Mouse (Mus musculus): Measurements from ENCODE around the gene Cacng2. TPM values are rescaled to one million over a fixed set of nuclear protein-coding genes. Genes with fewer than 3 reads are reported as not detected.

The Cacng2 gene
- polyA plus RNA-seq, 1 experiment from 2014 or later: 13.6 TPM

DNA sequence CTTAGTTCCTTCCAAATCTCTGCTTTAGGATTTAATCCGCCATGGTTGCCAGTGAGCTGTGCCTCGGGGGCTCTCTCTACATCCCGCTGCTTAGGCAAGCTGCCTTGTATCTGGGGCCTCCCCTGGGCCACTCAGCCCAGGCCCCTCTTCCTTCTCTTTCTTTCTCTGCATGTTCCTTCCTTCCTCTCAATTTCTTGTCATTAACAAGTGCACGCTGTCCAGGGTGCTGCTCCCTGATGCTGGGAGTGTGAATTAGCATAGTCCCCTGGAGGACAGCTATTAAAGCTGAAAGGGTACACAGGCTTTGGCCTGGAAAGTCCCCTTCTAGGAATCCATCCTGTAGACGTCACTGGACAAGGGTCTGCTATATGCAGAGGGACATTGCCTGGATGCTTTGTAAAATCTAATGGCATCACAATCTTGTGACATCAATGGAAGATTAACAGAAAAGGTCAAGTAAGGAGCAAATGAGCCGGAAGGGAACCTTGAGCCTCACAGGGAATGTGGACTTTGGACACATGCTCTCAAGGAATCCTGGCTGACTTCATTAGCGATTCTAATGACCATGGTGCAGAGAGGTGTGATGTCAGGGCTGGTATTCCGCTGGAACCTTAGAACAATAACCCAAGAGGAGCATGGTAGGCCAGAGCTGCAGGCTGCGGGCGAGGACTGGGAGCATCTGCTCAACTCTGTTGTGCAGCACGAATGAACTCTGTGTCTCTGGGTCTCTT lies 33.4 kb upstream of the Cacng2 start:
- H3K9me3 ChIP-seq (replicated peaks; ENCODE audit: control insufficient read depth, low read length, poor library complexity, severe bottlenecking): no peaks in the 10 kb centered on the region
- no peaks in the 10 kb centered on the region for H3K27me3 ChIP-seq (ENCODE audit: control insufficient read depth, insufficient read depth, low read depth, low read length)
- no peak overlapping the region for H3K27ac ChIP-seq (ENCODE audit: low read length)
- no peak overlapping the region for H3K4me2 ChIP-seq (ENCODE audit: low read length)
- no peak for ATAC-seq
- H3K4me3 ChIP-seq (ENCODE audit: low read depth, low read length): no peak overlapping the region
- H3K36me3 ChIP-seq (ENCODE audit: control insufficient read depth, insufficient read depth, low read length): no peaks in the 10 kb centered on the region
- H3K9ac ChIP-seq (ENCODE audit: low read depth, low read length): 0 out of 2 replicates have a peak overlapping the region, but pooled peaks have one; percentile 6
- 37% methylated on average over 11 of the region's 11 CpGs for WGBS
- peaks cover 4% of the 10 kb centered on the region; the same call in 1 of the 2 replicates for H3K4me1 ChIP-seq (ENCODE audit: control insufficient read depth, insufficient read depth, low read length)

DNA sequence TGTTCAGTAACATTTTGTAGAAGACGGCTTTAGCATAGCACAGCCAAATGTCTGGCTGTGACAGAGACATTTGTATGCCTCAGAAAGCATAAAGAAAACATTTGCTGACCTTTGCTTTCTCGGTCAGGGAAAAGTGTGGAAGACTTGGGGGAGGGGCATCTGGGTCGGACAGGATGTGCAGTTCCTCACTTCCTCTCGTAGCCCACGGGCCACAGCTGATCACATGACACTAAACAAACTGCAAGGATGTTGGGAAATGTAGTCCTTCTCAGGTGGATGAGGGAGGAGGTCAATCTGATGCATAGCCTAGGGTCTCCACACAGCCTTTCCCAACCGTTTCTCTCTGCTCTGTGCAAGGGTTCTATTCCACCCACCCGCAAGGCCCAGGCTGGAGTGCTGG lies 28.7 kb upstream of the Cacng2 start:
- Histone ChIP-seq H3K9ac (ENCODE audit: low read depth, low read length) (no peak overlapping the region), H3K4me3 (ENCODE audit: low read depth, low read length) (no peak overlapping the region)

DNA sequence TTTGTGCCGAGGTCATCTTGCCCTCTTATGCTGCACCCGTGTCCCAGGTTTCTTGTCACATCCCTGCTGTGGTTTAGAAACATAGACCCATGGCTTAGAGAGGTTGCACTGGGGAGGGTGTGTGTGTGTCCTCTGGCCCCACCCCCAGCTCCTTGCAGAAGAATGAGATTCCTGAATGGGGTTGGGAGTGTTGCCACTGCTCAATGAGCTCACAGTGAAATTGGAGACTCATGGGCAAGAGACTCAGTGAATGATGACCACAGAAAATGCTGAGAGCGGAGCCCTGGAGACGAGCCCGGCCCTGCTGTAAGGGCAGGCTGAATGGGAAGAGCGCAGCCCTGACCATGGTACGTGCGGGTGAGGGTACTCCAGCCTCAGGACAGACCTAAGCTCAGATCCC lies 20.4 kb upstream of the Cacng2 start:
- 51% methylated on average over 8 of the region's 8 CpGs for WGBS
- 0 out of 2 replicates have a peak, but pooled peaks cover 3% of the 10 kb centered on the region for H3K27me3 ChIP-seq (ENCODE audit: control insufficient read depth, insufficient read depth, low read depth, low read length)

More for the DNA sequence above, 28.7 kb upstream of the Cacng2 start:
- Histone ChIP-seq H3K27ac (ENCODE audit: low read length) (no peak overlapping the region), H3K27me3 (ENCODE audit: control insufficient read depth, insufficient read depth, low read depth, low read length) (0 out of 2 replicates have a peak, but pooled peaks cover 3% of the 10 kb centered on the region), H3K36me3 (ENCODE audit: control insufficient read depth, insufficient read depth, low read length) (no peaks in the 10 kb centered on the region), H3K4me1 (ENCODE audit: control insufficient read depth, insufficient read depth, low read length) (peaks cover 4% of the 10 kb centered on the region; the same call in 1 of the 2 replicates), H3K9me3 (replicated peaks; ENCODE audit: control insufficient read depth, low read length, poor library complexity, severe bottlenecking) (no peaks in the 10 kb centered on the region), H3K4me2 (ENCODE audit: low read length) (no peak overlapping the region)
- ATAC-seq: no peak
- 75% methylated on average over 7 of the region's 7 CpGs for WGBS

DNA sequence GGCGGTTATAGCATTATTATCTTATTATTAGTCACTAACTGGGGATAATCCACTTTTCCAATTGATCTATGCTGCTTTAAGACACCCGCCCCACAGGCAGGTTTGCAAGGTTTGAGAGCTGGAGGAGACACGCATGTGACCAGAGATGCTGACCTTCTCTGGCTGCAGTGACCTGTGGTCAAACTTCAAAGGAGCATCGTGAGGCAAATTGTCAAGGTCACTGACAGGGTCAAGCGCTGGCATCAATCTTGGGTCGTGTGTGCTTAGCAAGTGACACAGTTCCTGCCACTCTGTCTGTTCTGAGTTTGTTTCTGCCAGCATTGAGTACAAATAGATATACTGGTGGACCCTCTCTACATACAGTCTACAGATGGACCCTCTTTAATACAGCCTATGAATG lies 14.8 kb upstream of the Cacng2 start:
- no peaks in the 10 kb centered on the region for H3K36me3 ChIP-seq (ENCODE audit: control insufficient read depth, insufficient read depth, low read length)
- no peak overlapping the region for H3K4me3 ChIP-seq (ENCODE audit: low read depth, low read length)
- no peak overlapping the region for H3K27ac ChIP-seq (ENCODE audit: low read length)
- no peaks in the 10 kb centered on the region for H3K27me3 ChIP-seq (ENCODE audit: control insufficient read depth, insufficient read depth, low read depth, low read length)
- H3K9ac ChIP-seq (ENCODE audit: low read depth, low read length): no peak overlapping the region
- no peaks in the 10 kb centered on the region for H3K9me3 ChIP-seq (replicated peaks; ENCODE audit: control insufficient read depth, low read length, poor library complexity, severe bottlenecking)
- peaks cover 4% of the 10 kb centered on the region; the same call in 1 of the 2 replicates for H3K4me1 ChIP-seq (ENCODE audit: control insufficient read depth, insufficient read depth, low read length)
- WGBS: 31% methylated on average over 6 of the region's 6 CpGs
- no peak overlapping the region for H3K4me2 ChIP-seq (ENCODE audit: low read length)
- ATAC-seq: no peak

More for the DNA sequence above, 20.4 kb upstream of the Cacng2 start:
- Histone ChIP-seq H3K9me3 (replicated peaks; ENCODE audit: control insufficient read depth, low read length, poor library complexity, severe bottlenecking) (no peaks in the 10 kb centered on the region), H3K4me1 (ENCODE audit: control insufficient read depth, insufficient read depth, low read length) (no peaks in the 10 kb centered on the region), H3K4me2 (ENCODE audit: low read length) (no peak overlapping the region), H3K27ac (ENCODE audit: low read length) (no peak overlapping the region), H3K9ac (ENCODE audit: low read depth, low read length) (no peak overlapping the region), H3K36me3 (ENCODE audit: control insufficient read depth, insufficient read depth, low read length) (no peaks in the 10 kb centered on the region), H3K4me3 (ENCODE audit: low read depth, low read length) (no peak overlapping the region)
- ATAC-seq: no peak

DNA sequence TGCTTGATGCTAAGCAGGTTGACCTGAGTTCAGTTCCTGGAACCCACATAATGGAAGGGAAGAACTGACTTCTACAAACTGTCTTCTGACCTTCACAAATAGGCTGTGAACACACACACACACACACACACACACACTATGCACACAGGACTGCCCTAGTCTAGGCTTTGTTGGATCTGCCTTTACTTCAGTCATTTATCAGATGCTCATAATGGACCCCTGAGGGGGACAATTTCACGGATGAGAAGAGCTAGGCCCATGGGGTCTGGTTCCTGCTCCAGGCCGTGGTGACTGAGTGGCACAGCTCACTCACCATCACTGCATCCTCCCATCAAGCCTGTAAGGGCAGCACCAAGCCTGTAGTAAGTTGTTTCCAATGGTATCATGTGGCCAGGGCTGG lies 13.6 kb upstream of the Cacng2 start:
- no peak for ATAC-seq
- H3K9ac ChIP-seq (ENCODE audit: low read depth, low read length): no peak overlapping the region
- no peak overlapping the region for H3K4me3 ChIP-seq (ENCODE audit: low read depth, low read length)
- no peaks in the 10 kb centered on the region for H3K27me3 ChIP-seq (ENCODE audit: control insufficient read depth, insufficient read depth, low read depth, low read length)
- H3K4me2 ChIP-seq (ENCODE audit: low read length): no peak overlapping the region
- peaks cover 4% of the 10 kb centered on the region; the same call in 1 of the 2 replicates for H3K4me1 ChIP-seq (ENCODE audit: control insufficient read depth, insufficient read depth, low read length)
- no peaks in the 10 kb centered on the region for H3K9me3 ChIP-seq (replicated peaks; ENCODE audit: control insufficient read depth, low read length, poor library complexity, severe bottlenecking)
- H3K36me3 ChIP-seq (ENCODE audit: control insufficient read depth, insufficient read depth, low read length): no peaks in the 10 kb centered on the region
- 16% methylated on average over 2 of the region's 2 CpGs for WGBS
- H3K27ac ChIP-seq (ENCODE audit: low read length): no peak overlapping the region

DNA sequence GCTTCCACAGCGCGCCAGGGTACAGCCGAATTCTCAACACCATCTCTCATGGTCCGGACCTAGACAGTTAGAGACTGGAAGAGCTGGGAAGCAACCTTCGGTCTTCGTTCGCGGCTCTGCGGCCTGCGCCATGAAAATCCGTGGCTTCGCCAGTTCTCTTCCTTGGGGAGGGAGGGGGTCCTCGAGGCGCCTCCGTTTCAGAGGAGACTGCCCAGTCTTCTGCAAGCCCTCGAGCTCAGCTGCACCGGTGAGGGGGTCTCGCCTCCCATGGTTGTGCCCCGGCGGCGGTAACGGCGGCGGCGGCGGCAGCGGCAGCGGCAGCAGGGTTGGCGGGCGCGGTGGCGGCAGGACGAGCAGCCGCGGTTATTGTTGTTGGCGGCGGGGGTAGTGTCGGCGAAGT lies 580 bp downstream of the Cacng2 start:
- Histone ChIP-seq H3K9ac (ENCODE audit: low read depth, low read length) (peak overlapping the region; percentile 91), H3K27ac (ENCODE audit: low read length) (peak overlapping the region; percentile 85), H3K4me2 (ENCODE audit: low read length) (peak overlapping the region; percentile 85), H3K4me3 (ENCODE audit: low read depth, low read length) (peak overlapping the region; percentile 77), H3K27me3 (ENCODE audit: control insufficient read depth, insufficient read depth, low read depth, low read length) (no peaks in the 10 kb centered on the region), H3K4me1 (ENCODE audit: control insufficient read depth, insufficient read depth, low read length) (peaks cover 38% of the 10 kb centered on the region), H3K9me3 (replicated peaks; ENCODE audit: control insufficient read depth, low read length, poor library complexity, severe bottlenecking) (no peaks in the 10 kb centered on the region), H3K36me3 (ENCODE audit: control insufficient read depth, insufficient read depth, low read length) (no peaks in the 10 kb centered on the region)
- 2% methylated on average over 39 of the region's 39 CpGs for WGBS
- ATAC-seq: peak; percentile 33

DNA sequence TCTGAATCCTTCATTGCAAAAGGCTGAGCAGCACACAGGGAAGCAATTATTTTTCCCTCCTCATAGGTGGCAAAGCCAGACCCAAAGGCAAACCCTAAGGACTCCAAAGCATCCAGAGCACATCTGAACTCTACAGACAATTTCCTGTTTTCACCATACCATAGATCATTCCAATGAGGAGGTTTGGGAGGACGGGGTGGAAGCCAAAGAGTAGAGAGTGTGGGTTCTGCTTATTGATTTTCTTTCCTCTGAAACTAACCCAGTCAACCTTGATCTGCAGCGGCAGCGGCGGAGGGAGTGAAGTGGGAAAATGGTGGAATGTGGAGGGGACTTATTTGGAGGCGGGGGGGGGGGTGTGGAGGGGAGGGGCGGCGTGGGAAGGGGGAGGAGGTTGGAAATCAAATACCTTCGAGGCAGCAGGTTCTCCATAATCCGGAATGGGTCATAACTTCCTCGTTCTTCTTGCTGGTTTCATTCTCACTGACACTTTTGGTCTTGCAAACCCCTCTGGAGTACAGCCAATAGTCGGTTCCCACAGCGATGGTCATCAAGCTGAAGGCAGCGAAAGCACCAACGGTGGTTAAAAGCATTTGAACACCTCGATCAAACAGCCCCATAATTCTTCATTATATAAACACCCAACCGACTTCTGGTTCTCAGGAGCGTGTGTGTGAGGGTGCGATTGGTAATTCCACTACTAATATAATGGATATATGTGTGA lies 1.4 kb downstream of the Cacng2 start:
- peak overlapping the region; percentile 85 for H3K4me2 ChIP-seq (ENCODE audit: low read length)
- ATAC-seq: no peak
- peak overlapping the region; percentile 1 for H3K27ac ChIP-seq (ENCODE audit: low read length)
- peak overlapping the region; percentile 77 for H3K4me3 ChIP-seq (ENCODE audit: low read depth, low read length)
- WGBS: 43% methylated on average over 16 of the region's 18 CpGs
- no peaks in the 10 kb centered on the region for H3K36me3 ChIP-seq (ENCODE audit: control insufficient read depth, insufficient read depth, low read length)
- no peaks in the 10 kb centered on the region for H3K9me3 ChIP-seq (replicated peaks; ENCODE audit: control insufficient read depth, low read length, poor library complexity, severe bottlenecking)
- no peaks in the 10 kb centered on the region for H3K27me3 ChIP-seq (ENCODE audit: control insufficient read depth, insufficient read depth, low read depth, low read length)
- H3K4me1 ChIP-seq (ENCODE audit: control insufficient read depth, insufficient read depth, low read length): peaks cover 38% of the 10 kb centered on the region
- H3K9ac ChIP-seq (ENCODE audit: low read depth, low read length): peak overlapping the region; percentile 91

DNA sequence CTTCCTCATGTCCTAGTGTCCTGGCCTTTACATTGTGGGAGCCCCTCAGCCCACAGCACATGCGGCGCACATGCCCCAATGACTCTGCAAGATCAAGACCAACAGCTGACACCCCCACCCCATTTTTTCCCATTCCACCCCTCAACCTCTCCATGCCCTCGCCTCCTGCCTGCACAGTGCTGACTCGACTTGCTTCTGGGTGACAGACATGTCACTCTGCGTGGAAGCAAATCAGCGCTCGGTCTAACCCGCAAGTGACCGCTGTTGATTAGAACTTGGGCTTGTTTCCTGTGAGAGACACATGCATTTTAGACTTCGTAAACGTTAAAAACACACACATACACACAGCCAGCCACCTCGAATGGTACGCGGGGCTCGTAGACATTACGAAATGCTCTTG lies 2.1 kb downstream of the Cacng2 start:
- Histone ChIP-seq H3K4me2 (ENCODE audit: low read length) (peak overlapping the region; percentile 85), H3K27ac (ENCODE audit: low read length) (peak overlapping the region; percentile 63; the same call in 1 of the 2 replicates), H3K27me3 (ENCODE audit: control insufficient read depth, insufficient read depth, low read depth, low read length) (no peaks in the 10 kb centered on the region), H3K36me3 (ENCODE audit: control insufficient read depth, insufficient read depth, low read length) (no peaks in the 10 kb centered on the region), H3K9ac (ENCODE audit: low read depth, low read length) (0 out of 2 replicates have a peak overlapping the region, but pooled peaks have one; percentile 10), H3K9me3 (replicated peaks; ENCODE audit: control insufficient read depth, low read length, poor library complexity, severe bottlenecking) (no peaks in the 10 kb centered on the region), H3K4me3 (ENCODE audit: low read depth, low read length) (peak overlapping the region; percentile 77), H3K4me1 (ENCODE audit: control insufficient read depth, insufficient read depth, low read length) (peaks cover 38% of the 10 kb centered on the region)
- 76% methylated on average over 16 of the region's 16 CpGs for WGBS
- no peak for ATAC-seq

DNA sequence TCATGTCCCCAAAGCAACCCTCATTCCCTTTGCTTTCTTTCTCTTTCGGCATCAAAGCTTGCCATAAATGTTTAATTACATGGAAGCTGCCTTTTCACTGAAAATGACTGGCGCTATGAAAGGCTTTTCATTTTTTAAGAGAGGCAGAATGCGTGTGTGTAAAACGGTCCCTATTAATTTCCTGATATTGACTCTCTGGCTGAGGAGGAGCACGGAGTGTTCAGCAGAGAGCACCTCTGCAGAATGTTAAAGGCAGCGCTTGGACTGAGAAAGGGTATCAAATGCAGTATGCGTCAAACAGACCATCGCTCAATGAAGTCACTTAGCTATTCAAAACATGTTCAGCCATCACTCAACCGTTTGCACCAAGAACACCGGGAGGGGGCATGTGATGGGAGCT lies 2.9 kb downstream of the Cacng2 start:
- 0 out of 2 replicates have a peak, but pooled peaks have one; percentile 28 for ATAC-seq
- Histone ChIP-seq H3K27me3 (ENCODE audit: control insufficient read depth, insufficient read depth, low read depth, low read length) (no peaks in the 10 kb centered on the region), H3K9me3 (replicated peaks; ENCODE audit: control insufficient read depth, low read length, poor library complexity, severe bottlenecking) (no peaks in the 10 kb centered on the region), H3K4me3 (ENCODE audit: low read depth, low read length) (peak overlapping the region; percentile 77), H3K27ac (ENCODE audit: low read length) (peak overlapping the region; percentile 63), H3K4me1 (ENCODE audit: control insufficient read depth, insufficient read depth, low read length) (peaks cover 38% of the 10 kb centered on the region), H3K9ac (ENCODE audit: low read depth, low read length) (peak overlapping the region; percentile 55), H3K36me3 (ENCODE audit: control insufficient read depth, insufficient read depth, low read length) (no peaks in the 10 kb centered on the region), H3K4me2 (ENCODE audit: low read length) (peak overlapping the region; percentile 85)
- 23% methylated on average over 10 of the region's 10 CpGs for WGBS
